Mouse (Mus musculus): Measurements from ENCODE around the gene Ccdc141. TPM values are rescaled to one million over a fixed set of nuclear protein-coding genes. Genes with fewer than 3 reads are reported as not detected.

The Ccdc141 gene
- polyA plus RNA-seq, 1 experiment from 2014 or later: 139 TPM

DNA sequence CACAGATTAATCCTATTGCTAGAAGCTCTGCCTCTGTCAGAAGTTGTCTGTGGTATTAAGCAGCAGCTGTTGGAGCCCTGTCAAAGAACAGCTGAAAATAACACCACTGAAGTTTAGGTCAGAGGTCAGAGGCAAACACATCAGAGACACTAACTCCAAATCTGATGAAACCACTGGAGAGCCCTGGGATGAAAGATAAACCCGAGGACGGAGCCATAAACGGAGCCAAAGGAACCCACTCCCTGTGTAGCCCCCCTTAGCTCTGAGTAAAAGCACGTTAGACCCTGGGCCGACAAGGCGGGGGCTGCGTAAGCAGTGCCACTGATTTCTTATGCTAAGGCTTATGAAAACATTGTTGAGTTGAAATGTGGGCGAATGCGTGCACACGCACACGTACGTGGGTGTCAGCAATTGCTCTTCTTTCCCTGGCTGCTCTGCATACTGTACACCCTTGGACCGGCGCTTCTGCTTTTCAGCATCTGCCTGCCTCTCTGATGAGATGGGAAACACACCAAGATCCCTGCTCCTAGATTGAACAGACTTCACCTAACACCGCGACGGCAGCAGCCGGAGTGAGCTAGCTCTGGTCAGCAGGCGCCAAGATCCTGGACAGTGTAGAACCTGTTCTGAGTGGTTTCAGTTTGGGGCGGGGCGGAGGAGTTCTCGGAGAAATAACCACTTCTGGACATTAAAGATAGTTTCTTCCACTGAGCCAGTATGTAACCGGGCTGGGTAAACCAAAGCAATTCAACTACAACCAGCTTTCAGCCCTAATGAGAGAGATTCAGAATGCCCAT is 1.2 kb upstream of the Ccdc141 start:
- Histone ChIP-seq H3K9me3 (replicated peaks; ENCODE audit: control insufficient read depth, low read length) (no peaks in the 10 kb centered on the region), H3K36me3 (ENCODE audit: control insufficient read depth, insufficient read depth) (peaks cover 5% of the 10 kb centered on the region; the same call in 1 of the 2 replicates), H3K27me3 (ENCODE audit: control insufficient read depth, insufficient read depth, low read length) (no peaks in the 10 kb centered on the region), H3K4me3 (ENCODE audit: low read length) (peak overlapping the region; percentile 30), H3K4me1 (ENCODE audit: control insufficient read depth, insufficient read depth, low read length) (peaks cover 45% of the 10 kb centered on the region), H3K9ac (ENCODE audit: low read length) (peak overlapping the region; percentile 67), H3K27ac (ENCODE audit: low read length) (peak overlapping the region; percentile 98), H3K4me2 (ENCODE audit: low read depth, low read length) (peak overlapping the region; percentile 69)
- 14% methylated on average over 23 of the region's 23 CpGs for WGBS
- peak; percentile 26 for ATAC-seq (replicated peaks; ENCODE audit: extremely low read depth, insufficient read depth, low FRiP score)

DNA sequence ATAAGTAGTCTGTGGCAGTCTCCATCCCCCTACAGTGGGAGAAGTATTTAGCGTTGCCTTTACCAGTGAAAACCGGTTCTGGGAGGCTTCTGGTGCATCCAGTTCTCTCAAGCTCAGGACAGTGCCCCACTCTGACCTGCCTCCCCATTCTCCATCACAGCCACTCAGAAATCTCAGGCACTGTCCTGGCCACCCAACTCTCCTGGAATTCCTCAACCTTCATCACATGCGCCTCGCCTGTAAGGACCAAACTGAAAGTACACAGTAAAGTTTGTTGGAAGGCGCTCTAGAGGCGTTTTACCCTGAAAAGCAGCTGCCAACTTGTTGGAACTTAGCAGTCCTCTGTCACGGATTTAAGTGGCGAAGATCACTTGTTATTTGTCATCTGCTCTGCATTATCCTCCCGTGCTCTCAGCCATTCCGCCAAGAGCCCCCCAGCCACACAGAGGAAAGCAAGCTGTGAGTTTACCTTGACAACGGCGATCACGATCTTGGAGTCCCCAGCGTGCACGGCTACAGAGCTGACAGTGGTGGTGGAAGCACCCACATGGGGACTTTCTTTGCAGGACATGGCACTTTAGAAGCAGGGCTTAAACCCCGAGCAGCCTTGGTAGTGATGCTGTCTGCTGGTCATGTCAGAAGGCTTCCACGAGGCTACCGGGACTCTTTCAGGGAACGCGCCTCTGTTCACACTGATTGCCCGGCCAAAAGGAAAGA is 362 bp downstream of the Ccdc141 start:
- peak overlapping the region; percentile 98 for H3K27ac ChIP-seq (ENCODE audit: low read length)
- H3K9ac ChIP-seq (ENCODE audit: low read length): peak overlapping the region; percentile 81
- ATAC-seq (replicated peaks; ENCODE audit: extremely low read depth, insufficient read depth, low FRiP score): peak; percentile 80
- H3K4me2 ChIP-seq (ENCODE audit: low read depth, low read length): peak overlapping the region; percentile 69
- no peaks in the 10 kb centered on the region for H3K27me3 ChIP-seq (ENCODE audit: control insufficient read depth, insufficient read depth, low read length)
- H3K4me1 ChIP-seq (ENCODE audit: control insufficient read depth, insufficient read depth, low read length): peaks cover 42% of the 10 kb centered on the region
- no peaks in the 10 kb centered on the region for H3K9me3 ChIP-seq (replicated peaks; ENCODE audit: control insufficient read depth, low read length)
- peaks cover 5% of the 10 kb centered on the region; the same call in 1 of the 2 replicates for H3K36me3 ChIP-seq (ENCODE audit: control insufficient read depth, insufficient read depth)
- peak overlapping the region; percentile 71 for H3K4me3 ChIP-seq (ENCODE audit: low read length)
- 1% methylated on average over 21 of the region's 21 CpGs for WGBS

DNA sequence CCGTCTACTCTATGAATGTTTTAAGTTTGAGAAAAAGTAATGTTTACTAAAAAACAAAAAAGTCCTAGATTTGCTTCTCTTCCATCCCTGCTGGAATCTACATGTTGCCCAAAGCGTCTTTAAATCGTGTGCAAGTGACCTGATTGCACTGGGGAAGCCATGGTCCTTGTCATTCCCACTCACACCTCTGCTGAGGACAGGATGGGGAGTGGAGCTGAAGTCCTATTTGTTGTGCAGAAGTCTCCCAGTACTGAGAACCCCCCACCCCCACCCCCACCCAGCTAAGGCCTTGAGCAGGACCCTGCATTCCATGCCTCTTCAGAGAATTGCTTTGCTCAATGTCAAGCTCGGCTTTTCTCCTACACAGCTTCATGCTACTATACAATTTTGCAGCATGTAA is 1.2 kb downstream of the Ccdc141 start:
- Histone ChIP-seq H3K4me2 (ENCODE audit: low read depth, low read length) (peak overlapping the region; percentile 69), H3K27me3 (ENCODE audit: control insufficient read depth, insufficient read depth, low read length) (no peaks in the 10 kb centered on the region), H3K4me3 (ENCODE audit: low read length) (peak overlapping the region; percentile 71), H3K36me3 (ENCODE audit: control insufficient read depth, insufficient read depth) (peaks cover 5% of the 10 kb centered on the region; the same call in 1 of the 2 replicates), H3K27ac (ENCODE audit: low read length) (peak overlapping the region; percentile 98), H3K9ac (ENCODE audit: low read length) (peak overlapping the region; percentile 81), H3K9me3 (replicated peaks; ENCODE audit: control insufficient read depth, low read length) (no peaks in the 10 kb centered on the region), H3K4me1 (ENCODE audit: control insufficient read depth, insufficient read depth, low read length) (peaks cover 40% of the 10 kb centered on the region)
- 0 out of 2 replicates have a peak, but pooled peaks have one; percentile 4 for ATAC-seq (replicated peaks; ENCODE audit: extremely low read depth, insufficient read depth, low FRiP score)
- WGBS: 39% methylated on average over 4 of the region's 4 CpGs

DNA sequence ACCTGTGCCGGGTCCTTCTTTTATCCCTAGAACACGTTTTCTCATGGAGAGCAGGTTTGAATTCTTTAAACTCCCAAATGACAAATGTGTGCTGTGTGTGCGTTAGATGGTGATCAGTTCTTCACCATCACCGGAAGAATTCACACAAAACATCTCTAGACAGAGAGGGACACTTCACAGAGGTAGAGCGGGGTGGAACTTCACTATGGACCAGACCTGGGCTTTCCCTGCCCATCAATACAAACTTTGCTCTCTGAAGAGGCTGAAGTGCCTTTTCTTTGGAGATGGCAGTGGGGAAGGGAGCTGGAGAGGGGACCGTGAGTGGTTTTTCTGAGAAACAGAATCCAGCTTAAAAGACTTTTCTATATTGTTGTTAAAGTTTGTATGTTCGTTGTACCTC is 1.7 kb downstream of the Ccdc141 start:
- Histone ChIP-seq H3K27me3 (ENCODE audit: control insufficient read depth, insufficient read depth, low read length) (no peaks in the 10 kb centered on the region), H3K4me3 (ENCODE audit: low read length) (peak overlapping the region; percentile 71), H3K9me3 (replicated peaks; ENCODE audit: control insufficient read depth, low read length) (no peaks in the 10 kb centered on the region), H3K4me2 (ENCODE audit: low read depth, low read length) (peak overlapping the region; percentile 69), H3K4me1 (ENCODE audit: control insufficient read depth, insufficient read depth, low read length) (peaks cover 37% of the 10 kb centered on the region), H3K36me3 (ENCODE audit: control insufficient read depth, insufficient read depth) (peaks cover 5% of the 10 kb centered on the region; the same call in 1 of the 2 replicates), H3K27ac (ENCODE audit: low read length) (peak overlapping the region; percentile 98), H3K9ac (ENCODE audit: low read length) (peak overlapping the region; percentile 81)
- WGBS: 50% methylated on average over 7 of the region's 7 CpGs
- no peak for ATAC-seq (replicated peaks; ENCODE audit: extremely low read depth, insufficient read depth, low FRiP score)

DNA sequence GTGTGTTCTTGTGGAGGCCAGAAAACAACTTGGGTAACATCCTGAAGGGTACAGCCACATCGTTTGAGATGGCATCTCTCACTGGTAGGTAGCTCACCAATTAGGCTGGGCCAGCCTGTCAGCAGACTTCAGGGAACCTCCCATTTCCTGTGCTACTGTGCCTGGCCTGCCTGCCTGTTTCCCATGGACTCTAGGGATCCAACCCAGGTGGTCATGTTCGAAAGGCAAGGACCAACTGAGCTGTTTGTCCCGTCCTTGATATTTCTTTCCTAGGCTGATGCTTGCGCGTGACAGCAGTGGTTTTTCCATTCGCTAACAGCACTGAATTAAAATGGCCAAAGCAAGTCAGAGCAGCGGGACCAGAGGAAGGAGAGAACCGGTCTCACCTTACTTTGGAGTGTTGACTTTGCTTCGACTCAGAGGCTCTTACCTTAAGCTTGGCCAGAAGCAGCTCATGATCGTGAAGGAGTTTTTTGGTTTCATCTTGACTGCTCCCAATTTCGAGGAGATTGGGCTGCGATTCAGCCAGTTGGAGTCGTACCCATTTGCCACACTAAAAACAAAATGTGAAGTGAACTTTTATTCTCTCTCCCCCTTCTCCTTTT is 2.3 kb downstream of the Ccdc141 start:
- Histone ChIP-seq H3K4me3 (ENCODE audit: low read length) (peak overlapping the region; percentile 71), H3K36me3 (ENCODE audit: control insufficient read depth, insufficient read depth) (peaks cover 5% of the 10 kb centered on the region; the same call in 1 of the 2 replicates), H3K9ac (ENCODE audit: low read length) (peak overlapping the region; percentile 81), H3K4me2 (ENCODE audit: low read depth, low read length) (peak overlapping the region; percentile 69), H3K27me3 (ENCODE audit: control insufficient read depth, insufficient read depth, low read length) (no peaks in the 10 kb centered on the region), H3K27ac (ENCODE audit: low read length) (peak overlapping the region; percentile 98), H3K9me3 (replicated peaks; ENCODE audit: control insufficient read depth, low read length) (no peaks in the 10 kb centered on the region), H3K4me1 (ENCODE audit: control insufficient read depth, insufficient read depth, low read length) (peaks cover 35% of the 10 kb centered on the region)
- WGBS: 59% methylated on average over 13 of the region's 13 CpGs
- no peak for ATAC-seq (replicated peaks; ENCODE audit: extremely low read depth, insufficient read depth, low FRiP score)

DNA sequence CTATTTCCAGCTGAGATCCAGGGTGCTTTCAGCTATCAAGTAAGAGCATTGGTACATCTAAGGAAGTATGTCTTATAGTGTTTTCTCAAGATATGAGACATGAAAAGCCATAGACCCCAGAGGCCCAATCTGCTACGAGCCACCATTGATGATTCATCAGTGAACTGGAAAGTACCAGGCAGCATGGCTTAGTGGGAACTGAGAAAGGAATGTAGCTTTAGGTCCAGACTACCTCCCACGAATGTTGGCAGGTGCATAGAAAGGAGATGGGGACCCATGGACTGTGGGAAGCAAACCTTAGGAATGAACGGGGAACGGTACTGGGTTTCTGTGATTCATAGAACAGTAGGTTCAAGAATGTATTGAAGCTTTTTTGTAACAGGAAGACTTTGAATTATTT is 4.1 kb downstream of the Ccdc141 start:
- H3K4me3 ChIP-seq (ENCODE audit: low read length): no peak overlapping the region
- WGBS: 57% methylated on average over 4 of the region's 4 CpGs
- no peak overlapping the region for H3K27ac ChIP-seq (ENCODE audit: low read length)
- H3K4me1 ChIP-seq (ENCODE audit: control insufficient read depth, insufficient read depth, low read length): peaks cover 21% of the 10 kb centered on the region
- no peak overlapping the region for H3K9ac ChIP-seq (ENCODE audit: low read length)
- H3K4me2 ChIP-seq (ENCODE audit: low read depth, low read length): peak overlapping the region; percentile 47
- no peak for ATAC-seq (replicated peaks; ENCODE audit: extremely low read depth, insufficient read depth, low FRiP score)
- H3K9me3 ChIP-seq (replicated peaks; ENCODE audit: control insufficient read depth, low read length): no peaks in the 10 kb centered on the region
- H3K36me3 ChIP-seq (ENCODE audit: control insufficient read depth, insufficient read depth): peaks cover 14% of the 10 kb centered on the region; the same call in 1 of the 2 replicates
- no peaks in the 10 kb centered on the region for H3K27me3 ChIP-seq (ENCODE audit: control insufficient read depth, insufficient read depth, low read length)

DNA sequence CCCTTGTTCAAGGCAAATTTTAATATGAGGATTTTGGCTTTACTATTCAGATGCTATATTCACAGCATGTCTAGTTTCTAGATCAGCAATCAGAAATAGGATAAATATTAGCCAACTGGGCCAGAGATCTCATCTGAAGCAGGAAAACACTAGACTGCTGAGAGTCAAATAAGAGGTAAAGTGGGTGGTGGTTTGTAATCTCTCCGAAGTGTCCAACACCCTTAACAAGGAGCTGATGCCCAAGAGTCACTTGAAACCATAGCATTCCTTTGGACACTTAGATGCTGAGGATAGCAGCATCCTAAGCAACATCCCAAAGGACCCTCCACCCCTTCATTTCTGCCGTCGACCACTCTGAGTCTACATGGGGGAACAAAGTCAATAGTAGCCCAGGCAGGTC is 5.8 kb downstream of the Ccdc141 start:
- H3K9ac ChIP-seq (ENCODE audit: low read length): no peak overlapping the region
- peak overlapping the region; percentile 28 for H3K4me2 ChIP-seq (ENCODE audit: low read depth, low read length)
- no peak for ATAC-seq (replicated peaks; ENCODE audit: extremely low read depth, insufficient read depth, low FRiP score)
- H3K9me3 ChIP-seq (replicated peaks; ENCODE audit: control insufficient read depth, low read length): no peaks in the 10 kb centered on the region
- H3K27ac ChIP-seq (ENCODE audit: low read length): no peak overlapping the region
- H3K36me3 ChIP-seq (ENCODE audit: control insufficient read depth, insufficient read depth): peaks cover 16% of the 10 kb centered on the region; the same call in 1 of the 2 replicates
- peak overlapping the region; percentile 6; the same call in 1 of the 2 replicates for H3K4me3 ChIP-seq (ENCODE audit: low read length)
- 53% methylated on average over 3 of the region's 3 CpGs for WGBS
- peaks cover 18% of the 10 kb centered on the region for H3K4me1 ChIP-seq (ENCODE audit: control insufficient read depth, insufficient read depth, low read length)
- H3K27me3 ChIP-seq (ENCODE audit: control insufficient read depth, insufficient read depth, low read length): no peaks in the 10 kb centered on the region

DNA sequence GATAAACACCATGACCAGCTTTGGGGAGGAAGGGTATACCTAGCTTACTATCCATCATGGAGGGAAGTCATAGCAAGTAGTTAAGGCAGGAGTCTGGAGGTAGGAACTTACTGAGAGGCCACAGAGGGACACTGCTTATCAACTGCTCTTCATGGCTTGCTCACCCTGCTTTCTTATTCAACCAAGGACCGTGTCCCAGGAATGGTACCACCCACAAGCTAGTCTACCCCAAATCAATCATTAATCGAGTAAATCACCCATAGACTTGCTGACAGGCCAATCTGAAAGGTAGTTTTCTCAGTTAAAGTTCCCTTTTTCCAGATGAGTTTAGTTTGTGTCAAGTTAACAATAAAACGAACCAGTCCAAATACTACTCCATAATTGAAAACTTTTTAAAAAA is 7.1 kb downstream of the Ccdc141 start:
- H3K9ac ChIP-seq (ENCODE audit: low read length): no peak overlapping the region
- no peaks in the 10 kb centered on the region for H3K9me3 ChIP-seq (replicated peaks; ENCODE audit: control insufficient read depth, low read length)
- H3K36me3 ChIP-seq (ENCODE audit: control insufficient read depth, insufficient read depth): peaks cover 16% of the 10 kb centered on the region; the same call in 1 of the 2 replicates
- no peak overlapping the region for H3K27ac ChIP-seq (ENCODE audit: low read length)
- no peak overlapping the region for H3K4me2 ChIP-seq (ENCODE audit: low read depth, low read length)
- no peaks in the 10 kb centered on the region for H3K27me3 ChIP-seq (ENCODE audit: control insufficient read depth, insufficient read depth, low read length)
- no peak for ATAC-seq (replicated peaks; ENCODE audit: extremely low read depth, insufficient read depth, low FRiP score)
- no peak overlapping the region for H3K4me3 ChIP-seq (ENCODE audit: low read length)
- WGBS: 78% methylated on average over 3 of the region's 3 CpGs
- peaks cover 18% of the 10 kb centered on the region for H3K4me1 ChIP-seq (ENCODE audit: control insufficient read depth, insufficient read depth, low read length)

Data from heart, embryonic 16.5 days (tissue).